Mouse (Mus musculus): ENCODE measurements around the gene Prame.

Gene Prame

GRCm38 (mm10) chrX:135627605-135628004 lies at the start of gene Prame:
TSS of gene Prame (minus strand) at chrX:135627705.
- TF ChIP-seq GATA4 (IDR thresholded peaks at IDR 0.05; ENCODE audit: insufficient replicate concordance, low read length) = no peak

GRCm38 (mm10) chrX:135652173-135652772 lies 24.8 kb upstream of the Prame start:
- no peak for TF ChIP-seq GATA4 (IDR thresholded peaks at IDR 0.05; ENCODE audit: insufficient replicate concordance, low read length)

GRCm38 (mm10) chrX:135598677-135599076 lies 28.8 kb downstream of the Prame start, which contains the start of gene Nxf7:
TSS of gene Nxf7 (minus strand) at chrX:135598777.
- TF ChIP-seq GATA4 (IDR thresholded peaks at IDR 0.05; ENCODE audit: insufficient replicate concordance, low read length) = no peak

GRCm38 (mm10) chrX:135598096-135598495 lies 29.4 kb downstream of the Prame start:
- no peak for TF ChIP-seq GATA4 (IDR thresholded peaks at IDR 0.05; ENCODE audit: insufficient replicate concordance, low read length)

- TF ChIP-seq GATA4 (IDR thresholded peaks at IDR 0.05; ENCODE audit: insufficient replicate concordance, low read length) = no peak
These were observed 51.1 kb downstream of the Prame start for GRCm38 (mm10) chrX:135576412-135576811.
